Mouse (Mus musculus) embryo, embryonic 10.5 days (tissue): ENCODE measurements at regions not wholly inside any gene's neighbourhood (a gene's known extent, or its start where the extent isn't known, plus 50 kb on each side); places are given as distances from the start of the nearest gene placed in this dataset.
A peak's percentile ranks its signal among the peaks of the same experiment; 100 is the strongest.
"Not testable (repeated sequence)": the region's sequence is repeated elsewhere in the genome, so short reads cannot be mapped to it uniquely, and the experiment has no call there.

Source experiments
- DNase-seq: peaks from one replicate; pipeline ENCODE4 v3.0.0-alpha.2; 2015; ENCODE audit warnings: low spot score

DNA sequence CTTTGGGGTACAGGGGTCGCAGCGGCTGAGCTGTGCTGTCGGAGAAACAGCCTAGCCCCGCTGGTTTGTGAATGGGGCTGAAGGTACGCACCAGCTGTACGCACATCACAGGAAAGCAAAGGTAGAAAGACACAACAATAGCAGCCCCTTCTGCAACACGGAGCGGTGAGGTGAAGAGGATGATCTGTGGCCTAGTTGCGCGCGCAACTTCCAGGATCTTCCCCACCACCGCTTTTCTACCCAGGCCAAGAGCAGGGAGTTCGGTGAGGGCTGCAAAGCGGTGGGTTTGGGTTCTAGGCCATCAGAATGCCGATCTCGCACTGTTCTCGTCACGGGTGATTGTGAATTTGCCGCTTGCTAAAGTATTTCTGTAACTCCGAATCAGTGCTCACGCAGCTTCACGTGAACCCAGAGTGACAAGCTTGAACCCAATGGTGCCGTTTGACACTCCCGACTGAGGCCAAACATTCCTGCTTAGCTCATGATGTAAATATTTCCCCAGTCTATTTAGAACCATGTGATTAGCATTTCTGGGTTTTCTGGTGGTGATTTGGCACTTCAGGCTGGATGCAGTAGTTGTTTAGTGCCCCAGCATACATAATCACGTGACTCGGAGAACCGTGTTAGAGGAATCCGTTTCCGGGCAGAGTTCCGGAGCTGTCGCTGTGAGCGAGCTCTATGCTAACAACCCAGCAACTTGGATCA, 54.7 kb downstream of the Cryaa start:
- DNase-seq: no peak

DNA sequence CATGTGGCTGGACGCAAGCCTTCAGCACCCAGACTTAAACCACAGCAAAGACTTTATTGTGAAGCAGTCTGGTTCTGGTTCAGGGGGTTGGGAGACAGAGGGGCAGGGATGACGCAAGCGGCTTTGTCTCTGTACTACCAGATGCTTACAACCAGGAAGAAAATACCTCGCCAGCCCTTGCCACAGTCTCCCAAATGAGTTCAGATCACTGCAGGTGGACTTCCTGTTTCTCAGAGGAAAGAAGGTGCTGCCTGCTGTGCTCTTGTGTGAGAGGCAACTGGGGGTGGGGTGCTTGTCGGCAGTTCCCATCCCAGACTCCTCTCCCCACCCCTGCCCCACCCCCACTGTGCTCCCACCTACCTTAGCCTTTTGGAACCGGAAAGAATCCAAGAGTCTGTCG, 56.9 kb downstream of the Cryaa start:
- no peak for DNase-seq

DNA sequence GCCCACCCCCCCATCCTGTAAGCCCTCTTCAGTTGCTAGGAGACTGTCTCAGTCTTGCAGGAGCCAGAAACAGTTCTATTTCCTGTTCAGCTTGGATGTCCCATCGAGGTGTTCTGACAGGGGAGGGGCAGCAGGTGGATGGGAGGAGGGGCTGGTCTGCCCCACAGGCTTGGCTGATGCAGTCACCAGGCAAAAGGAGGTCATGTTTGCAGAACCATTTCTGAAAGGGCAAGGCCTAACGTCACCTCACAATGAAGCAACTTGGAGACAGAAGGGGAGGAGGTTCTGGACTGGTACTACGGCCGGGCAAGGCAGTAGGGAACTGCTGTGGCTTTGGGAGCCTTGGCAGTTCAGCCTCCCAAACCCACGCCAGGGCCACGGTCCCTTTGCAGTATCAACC, 59.1 kb downstream of the Cryaa start:
- no peak for DNase-seq

DNA sequence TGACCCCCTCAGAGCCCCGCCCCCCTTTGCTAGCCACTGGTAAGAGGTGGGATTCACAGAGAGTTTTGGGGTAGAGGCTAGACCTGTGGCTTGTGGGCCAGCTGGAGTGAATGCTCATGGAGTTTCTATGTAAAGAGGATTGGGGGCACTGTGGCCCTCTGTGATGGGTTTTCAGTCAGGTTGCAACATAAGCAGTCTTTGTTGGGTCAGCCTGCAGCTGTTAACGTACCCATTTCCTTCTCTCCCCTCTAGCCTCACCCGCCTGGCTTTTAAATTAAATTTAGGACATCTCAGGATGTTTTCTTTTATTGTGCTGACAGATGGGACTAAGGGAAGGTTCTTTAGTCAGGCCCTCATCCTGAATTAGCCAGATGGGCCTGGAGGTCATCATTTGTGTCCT, 60.6 kb downstream of the Cryaa start:
- DNase-seq: no peak

DNA sequence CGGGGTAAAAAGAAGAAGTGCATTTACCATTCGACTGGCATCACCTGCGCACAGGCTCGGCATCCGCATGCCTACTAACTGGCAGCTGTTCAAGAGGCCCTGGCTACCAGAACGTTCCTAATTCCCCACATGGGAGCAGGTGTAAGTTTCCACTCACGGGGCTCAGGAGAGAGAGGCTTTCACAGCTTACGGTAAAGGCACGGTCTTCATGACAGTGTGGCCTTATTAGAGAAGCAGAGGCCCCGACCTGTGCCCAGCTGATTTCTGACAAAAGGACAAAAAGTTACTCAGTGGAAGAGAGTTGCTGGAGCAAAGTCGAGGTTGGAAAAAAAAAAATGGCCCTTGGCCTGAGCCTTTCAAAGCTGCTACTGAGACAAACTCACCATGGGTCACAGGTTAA, 62.0 kb downstream of the Cryaa start:
- DNase-seq: no peak

DNA sequence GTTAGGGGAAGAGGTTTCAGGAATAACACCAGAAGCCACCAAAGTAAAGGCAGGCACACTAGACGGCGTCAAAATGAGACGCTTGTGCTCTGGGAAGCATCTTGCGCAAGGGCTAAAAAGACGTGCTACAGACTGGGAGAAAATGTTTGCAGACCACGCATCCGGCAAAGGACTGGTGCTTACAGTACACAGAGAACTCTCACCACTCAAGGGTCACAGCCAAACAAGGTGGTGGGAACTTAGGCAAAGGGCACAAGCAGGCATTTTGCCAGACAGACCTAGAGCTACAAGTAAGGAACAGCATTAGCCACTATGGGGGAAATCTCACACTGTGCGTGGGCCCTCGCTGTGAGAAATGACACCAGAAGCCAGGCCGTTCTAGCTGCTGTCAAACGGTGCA, 62.5 kb downstream of the Cryaa start:
- DNase-seq: no peak

DNA sequence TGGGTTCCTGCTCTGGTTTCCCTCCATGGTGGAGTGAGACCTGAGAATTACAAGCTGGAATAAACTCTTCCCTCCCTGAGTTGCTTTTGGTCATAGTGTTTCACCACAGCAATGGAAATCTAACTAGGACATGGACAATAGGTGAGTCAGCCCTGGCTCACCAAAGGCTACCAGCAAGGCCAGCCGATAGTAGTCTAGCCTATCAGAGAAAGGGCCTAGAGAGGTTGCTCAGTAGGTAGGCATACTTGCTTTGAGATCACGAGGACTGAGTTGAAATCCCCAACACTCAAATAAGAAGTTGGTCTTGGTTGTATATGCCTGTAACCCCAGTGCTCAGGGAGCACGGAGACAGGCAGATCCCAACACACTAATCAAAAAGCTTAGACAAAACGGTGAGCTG, 66.0 kb downstream of the Cryaa start:
- no peak for DNase-seq

DNA sequence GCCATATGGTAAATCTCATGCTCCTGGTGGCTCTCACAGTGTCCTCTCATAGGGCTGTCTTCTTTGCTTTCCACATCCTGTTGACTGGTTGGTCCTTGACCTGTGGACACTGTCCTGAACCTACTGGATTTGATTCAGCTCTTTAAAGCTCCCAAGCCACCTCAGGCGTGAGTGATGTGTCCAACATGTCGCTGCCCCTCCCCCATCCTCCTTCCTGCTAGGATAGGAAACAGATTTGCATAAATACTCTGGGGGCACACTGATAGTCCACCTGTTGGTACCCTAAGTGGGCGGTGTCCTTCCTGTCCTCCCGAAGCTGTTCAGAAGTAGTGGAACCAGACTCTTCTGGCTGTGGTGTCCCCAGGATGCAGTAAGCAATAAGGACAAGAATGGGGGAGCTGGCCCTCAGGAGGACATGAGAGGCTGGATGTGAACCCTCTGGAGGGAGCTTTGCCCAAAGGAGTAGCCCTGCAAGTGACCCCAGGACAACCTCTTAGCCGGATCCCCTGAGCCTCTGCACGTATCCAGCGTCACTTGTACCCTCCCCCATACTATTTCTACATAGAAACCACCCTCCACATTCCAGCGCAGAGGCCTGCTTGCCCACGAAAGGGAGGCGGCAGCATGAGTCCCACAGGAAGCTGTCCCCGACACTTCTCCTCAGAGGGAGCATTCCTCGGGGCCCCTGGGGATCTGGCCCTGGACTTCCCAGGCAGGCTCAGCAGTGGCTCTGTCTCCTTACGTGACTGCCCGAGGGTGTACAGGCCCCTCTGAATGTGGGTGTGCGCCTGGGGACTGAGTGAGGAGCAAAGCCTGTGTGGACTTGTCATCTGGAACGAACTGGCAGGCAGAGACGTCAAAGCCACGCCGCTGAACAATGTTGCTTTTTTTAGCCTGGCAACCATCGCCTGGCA, 68.8 kb downstream of the Cryaa start:
- peak; percentile 30 for DNase-seq

DNA sequence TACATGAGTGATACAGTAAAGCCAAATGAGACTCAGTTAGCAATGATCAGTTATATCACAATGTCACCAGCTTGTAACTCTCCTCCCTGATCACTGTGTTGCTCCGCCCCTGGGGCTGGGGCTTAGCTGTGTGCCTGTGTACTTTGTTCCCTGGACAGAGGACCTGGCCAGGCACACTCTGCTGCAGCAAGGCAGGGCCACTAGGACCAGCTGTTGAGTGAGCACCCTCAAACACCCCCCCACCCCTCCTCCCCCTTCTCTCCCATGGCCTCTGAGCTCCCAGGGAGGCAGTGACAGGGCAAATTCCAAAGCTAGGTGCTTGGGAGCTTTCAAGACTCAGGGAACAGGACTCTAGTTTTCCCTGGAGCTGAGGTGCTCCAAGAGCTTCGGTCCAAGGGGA, 70.0 kb downstream of the Cryaa start:
- no peak for DNase-seq

DNA sequence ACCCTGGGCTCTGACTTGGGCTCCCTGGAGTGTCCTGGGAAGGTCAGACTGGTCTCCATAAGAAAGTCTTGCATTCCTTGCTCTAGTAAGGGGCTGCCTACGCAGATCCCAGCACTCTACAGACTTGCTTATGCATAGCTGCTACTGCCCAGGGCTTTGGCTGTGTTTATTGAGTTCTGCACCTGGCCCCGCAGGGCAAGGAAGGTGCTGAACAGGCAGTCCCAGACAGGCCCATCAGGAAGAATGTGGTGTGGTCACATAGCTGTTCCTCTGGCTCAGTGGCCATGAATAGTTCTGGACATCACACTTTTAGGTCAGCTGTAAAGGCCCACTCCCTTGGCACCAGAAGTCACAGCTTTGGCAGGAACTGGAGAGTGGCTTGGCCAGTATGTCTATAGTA, 70.6 kb downstream of the Cryaa start:
- no peak for DNase-seq

DNA sequence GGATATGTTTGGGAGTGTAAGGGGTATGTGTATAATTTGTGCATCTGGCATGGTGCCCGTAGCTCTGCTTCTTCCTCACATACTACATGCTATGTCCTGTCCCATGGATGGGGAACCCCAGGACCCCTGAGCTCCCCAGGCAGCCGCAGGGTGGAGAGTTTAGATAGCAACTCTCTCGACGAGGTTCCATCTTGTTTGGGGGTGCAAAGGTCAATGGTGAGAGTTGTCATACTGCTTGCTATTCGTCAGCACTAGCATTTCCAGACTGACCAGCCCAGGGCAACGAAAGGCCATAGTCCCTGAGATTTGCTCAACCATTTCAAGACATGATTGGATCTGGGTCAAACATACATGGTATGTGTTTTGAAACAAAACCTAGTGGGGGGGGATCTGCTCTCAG, 71.4 kb downstream of the Cryaa start:
- no peak for DNase-seq

DNA sequence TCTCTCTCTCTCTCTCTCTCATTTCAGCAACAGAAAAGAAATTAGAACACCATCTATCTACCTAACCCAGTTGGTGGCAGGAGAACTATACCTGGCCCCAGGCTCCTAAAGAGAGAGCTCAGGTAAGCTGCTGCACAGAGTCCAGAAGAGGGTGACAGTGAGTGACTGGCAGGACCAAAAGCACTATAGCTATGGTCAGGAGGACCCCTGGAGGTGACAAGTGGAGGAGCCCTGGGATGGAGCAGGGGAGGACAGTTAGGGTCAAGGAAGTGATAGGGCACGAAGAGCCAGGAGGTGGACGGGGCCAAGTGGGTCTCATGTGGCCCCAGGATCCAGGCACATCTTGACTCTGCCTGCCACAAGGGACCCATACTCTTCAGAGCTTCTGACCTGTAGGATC, 73.7 kb downstream of the Cryaa start:
- DNase-seq: no peak

DNA sequence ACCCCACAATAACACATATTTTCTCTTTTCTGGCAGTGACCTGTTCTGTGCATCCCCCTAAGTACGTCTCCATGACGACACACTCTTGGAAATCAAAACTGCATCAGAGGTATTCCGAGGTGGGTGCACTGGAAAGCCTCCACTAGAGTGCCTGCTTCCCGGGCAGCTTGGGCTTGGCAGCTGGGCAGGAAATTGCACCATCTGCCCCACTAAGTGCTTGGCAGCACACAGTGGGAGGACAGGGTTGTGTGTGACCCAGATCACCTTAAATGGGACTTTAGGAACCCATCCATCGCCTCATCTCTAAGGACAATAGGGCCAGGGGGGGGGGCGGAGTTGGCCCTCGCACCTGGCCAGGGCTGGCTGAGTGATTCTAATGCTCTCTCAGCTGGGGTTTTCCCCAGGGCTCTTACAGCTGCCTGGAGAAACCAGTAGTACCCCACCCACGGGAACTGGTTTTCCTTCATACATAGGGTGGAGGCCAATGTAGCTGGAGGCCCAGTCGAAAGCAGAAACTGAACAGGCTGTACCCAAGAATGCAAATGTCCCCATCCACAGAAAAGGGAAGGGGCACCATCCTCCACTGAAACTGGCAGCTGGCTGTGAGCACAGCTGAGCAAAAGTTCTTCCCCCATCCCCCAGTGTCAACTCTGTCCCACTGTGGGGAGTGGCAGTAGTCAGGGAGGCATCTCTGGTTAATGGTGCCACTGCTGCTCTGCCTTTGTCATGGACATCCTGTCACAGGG, 75.7 kb downstream of the Cryaa start:
- no peak for DNase-seq

DNA sequence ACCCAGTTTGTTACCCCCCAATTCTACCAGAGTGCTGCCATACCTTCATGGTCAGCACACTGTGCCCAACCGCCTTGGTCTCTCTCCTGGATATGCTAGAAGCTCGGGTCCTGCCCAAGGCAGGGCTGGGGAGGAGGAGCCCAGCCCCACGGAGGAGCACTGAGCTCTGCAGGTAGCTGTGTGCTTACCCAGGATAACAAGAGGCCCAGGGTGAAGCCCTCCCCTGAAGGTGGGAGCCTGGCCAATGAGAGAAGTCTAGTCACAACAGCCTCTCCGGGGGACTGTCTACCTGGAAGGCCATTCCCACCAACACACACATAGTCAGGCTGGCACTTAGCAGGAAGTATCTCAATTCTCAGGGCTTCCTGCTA, 76.2 kb downstream of the Cryaa start:
- no peak for DNase-seq

DNA sequence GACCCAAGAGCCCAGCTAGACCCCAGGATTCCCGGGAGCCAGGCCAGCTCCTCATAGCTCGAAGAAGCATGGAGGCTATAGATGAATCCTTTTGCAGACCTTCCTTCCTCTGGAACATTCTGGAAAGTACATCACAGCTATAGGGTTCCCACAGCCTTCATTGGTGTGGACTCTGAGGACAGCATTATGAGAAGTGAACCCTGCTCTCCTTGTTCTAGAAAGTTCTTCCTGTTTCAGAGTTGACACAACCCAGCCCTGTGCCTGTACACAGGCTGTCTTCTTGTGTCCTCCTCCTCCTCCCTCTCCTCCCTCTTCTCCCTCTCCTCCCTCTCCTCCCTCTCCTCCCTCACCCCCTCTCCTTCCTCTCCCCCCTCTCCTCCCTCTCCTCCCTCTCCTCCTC, 82.9 kb downstream of the Cryaa start:
- DNase-seq: no peak

DNA sequence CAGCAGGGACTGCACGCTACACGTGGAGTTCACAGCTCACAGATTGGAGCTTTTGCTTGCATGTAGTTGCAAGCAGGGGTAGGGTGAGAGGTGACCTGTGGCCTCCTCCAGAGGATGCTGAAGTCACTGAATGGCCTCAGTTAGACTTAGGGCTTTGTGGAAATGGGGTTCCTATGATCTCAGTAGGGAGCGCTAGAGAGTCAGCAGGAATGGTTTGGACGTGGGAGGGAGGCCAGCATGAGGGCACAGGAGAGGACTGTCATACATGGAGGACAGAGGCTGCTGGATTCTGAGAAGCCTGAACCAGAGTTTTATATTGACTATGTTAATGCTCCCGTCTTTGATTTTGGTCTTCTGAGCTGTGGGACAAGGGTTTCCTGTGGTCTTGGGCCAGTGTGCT, 85.5 kb downstream of the Cryaa start:
- no peak for DNase-seq

DNA sequence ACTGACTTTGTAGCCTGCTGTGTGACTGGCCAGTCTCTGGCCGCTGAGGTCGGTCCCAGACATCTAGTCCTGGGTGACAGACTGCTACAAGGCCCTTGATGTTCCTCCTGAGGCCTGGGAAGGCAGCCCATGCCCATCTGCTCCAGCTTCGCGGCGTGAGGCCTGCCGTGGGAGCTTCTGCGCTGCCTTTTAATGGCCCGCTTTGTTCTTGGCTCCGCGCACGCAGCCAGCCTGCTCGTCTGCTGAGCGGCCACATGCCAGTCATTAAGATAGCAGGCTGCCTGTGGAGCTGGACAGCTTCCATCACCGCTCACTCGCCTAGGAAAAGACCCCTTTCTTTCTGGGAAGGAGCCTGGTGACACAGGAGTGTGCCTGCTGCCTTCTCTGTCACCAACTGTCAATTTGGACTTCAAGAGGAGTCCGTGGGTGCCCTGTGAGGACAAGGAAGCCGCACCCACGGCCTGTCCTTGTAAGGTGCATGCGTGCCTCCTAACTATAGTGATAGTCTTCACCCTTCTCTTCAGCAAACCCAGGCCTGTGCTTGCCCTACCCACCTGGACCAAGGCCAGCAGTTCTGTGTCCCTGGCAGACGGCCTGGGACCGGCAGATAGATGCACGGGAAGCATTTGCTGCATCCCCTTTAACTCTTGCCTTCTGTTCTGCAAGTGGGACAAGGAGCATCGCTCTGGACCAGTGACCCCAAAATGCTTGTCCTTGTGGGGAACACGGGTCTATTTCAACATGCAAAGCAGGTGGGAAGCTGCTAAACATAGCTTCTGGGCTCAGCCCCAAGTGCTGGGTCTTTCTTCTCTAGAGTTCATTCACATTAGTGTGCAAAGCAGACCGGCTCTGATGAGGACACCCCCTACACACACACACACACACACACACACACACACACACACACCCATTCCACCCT, 88.6 kb downstream of the Sik1 start:
- peak; percentile 65 for DNase-seq

DNA sequence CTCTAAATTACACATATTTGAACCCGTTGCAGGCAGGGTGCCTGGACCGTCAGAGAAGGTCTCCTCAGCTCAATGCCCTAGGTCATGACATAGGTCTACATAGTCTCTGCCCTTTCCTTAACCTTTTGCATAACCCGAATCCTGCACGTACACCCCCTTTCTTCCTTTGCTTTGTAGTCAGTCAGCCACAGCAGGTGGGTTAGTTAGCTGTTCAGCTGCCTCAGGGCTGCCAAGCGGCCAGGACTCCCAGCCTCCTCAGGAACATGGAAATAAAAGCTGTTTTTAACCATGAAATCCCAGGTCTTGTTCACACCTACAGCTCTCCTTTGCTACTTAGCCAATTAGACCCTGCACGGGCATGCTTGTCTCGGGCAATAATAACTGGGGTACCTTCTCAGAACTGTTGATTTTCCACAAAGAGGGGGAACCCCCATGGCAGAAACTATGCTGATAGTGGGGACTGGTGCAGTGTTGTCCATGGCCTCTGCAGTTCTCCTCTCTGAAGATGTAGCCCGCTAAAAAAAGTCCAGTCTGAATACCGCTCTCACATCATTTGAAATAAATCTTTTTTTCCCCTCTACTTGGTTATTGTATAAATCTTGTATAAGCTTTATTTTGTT, 83.3 kb downstream of the Sik1 start:
- DNase-seq: no peak

DNA sequence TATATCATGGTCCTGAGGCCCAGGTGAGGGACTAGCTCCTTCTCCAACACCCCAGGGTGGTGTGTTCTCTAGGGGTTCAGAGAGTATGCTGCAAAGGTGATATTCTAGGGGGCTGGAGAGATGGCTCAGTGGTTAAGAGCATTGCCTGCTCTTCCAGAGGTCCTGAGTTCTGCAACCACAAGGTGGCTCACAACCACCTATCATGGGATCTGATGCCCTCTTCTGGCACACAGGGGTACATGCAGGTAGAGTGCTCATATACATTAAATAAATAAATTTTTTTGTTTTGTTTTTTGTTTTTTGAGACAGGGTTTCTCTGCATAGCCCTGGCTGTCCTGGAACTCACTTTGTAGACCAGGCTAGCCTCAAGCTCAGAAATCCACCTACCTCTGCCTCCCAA, 81.7 kb downstream of the Sik1 start:
- not testable (repeated sequence) for DNase-seq

DNA sequence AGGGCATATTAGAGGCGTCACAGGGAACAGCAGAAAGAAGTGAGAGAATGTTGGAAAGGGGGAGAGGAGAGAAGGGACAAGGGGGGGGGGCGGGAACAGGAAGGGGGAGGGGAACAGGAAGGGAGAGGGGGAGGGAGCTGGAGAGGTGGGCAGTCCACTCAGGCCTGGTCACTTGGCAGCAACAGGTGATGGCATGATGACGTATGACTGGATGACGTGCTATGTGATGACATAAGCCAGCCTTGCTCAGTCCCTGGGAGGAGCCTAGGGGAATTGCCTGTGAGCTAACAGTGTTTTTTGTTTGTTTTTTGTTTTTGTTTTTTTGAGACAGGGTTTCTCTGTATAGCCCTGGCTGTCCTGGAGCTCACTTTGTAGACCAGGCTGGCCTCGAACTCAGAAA, 80.6 kb downstream of the Sik1 start:
- DNase-seq: no peak

DNA sequence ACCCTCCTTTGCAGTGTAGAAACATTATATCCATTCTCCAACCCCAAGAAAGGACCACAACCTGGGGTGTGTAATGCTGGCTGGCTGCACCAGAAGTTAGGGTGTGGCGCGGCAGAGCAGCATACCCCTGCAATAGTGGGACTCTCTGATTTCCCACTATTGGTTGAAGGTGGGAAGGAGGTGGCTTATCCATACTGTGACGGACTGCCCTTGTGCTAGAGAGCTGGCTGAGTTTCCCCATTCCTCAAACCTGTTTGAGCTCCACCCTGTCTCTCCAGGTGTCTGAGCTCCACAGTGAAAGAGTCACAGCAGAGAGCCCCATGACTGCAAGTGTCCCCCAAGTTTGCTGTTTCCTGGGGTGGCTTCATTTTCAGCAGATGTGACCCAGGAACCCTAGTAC, 79.6 kb downstream of the Sik1 start:
- DNase-seq: no peak
